ENCODE assay signal across 19 mouse cellular contexts in genomic region chr3:19056623-19057022, GRCm38 (mm10).
DNase-seq lines count a peak whose midpoint lies in the region; ATAC-seq and TF ChIP-seq lines count a peak whose summit lies in the region.
"Had no signal": no experiment of that assay in that cellular context is flagged by ENCODE, and none has a peak within 500 bp of the region (broad histone marks: within the 10 kb centered on the region; RNA-seq: fewer than 3 reads in every experiment).

No protein-coding gene starts in this region.

- H3K4me1 ChIP-seq in forebrain, embryonic 12.5 days: peaks cover 10% of the 10 kb centered on the region
- peaks cover 3% of the 10 kb centered on the region; the same call in 1 of the 2 replicates for H3K4me1 ChIP-seq in forebrain, embryonic 16.5 days (replicated peaks; ENCODE audit: control insufficient read depth, insufficient read depth, low read length)
- H3K4me1 ChIP-seq in hindbrain, embryonic 13.5 days (replicated peaks): peaks cover 8% of the 10 kb centered on the region
- H3K4me1 ChIP-seq in hindbrain, embryonic 14.5 days (replicated peaks; ENCODE audit: control insufficient read depth, insufficient read depth, low read length): peaks cover 3% of the 10 kb centered on the region; the same call in 1 of the 2 replicates
- peaks cover 6% of the 10 kb centered on the region; the same call in 1 of the 2 replicates for H3K4me1 ChIP-seq in midbrain, postnatal 0 days (ENCODE audit: insufficient read depth, low read length)
- H3K4me1 ChIP-seq in midbrain, embryonic 10.5 days: peaks cover 9% of the 10 kb centered on the region
- no peaks in the 10 kb centered on the region for H3K4me1 ChIP-seq in hindbrain, postnatal 0 days (ENCODE audit: insufficient read depth, low read length)
- H3K4me1 ChIP-seq: embryonic facial prominence, embryonic 15.5 days; liver, embryonic 15.5 days had no signal

- no peak overlapping the region for H3K27ac ChIP-seq in forebrain, embryonic 12.5 days
- no peak overlapping the region for H3K27ac ChIP-seq in forebrain, embryonic 16.5 days (ENCODE audit: low read length)
- H3K27ac ChIP-seq in hindbrain, embryonic 13.5 days: no peak overlapping the region
- H3K27ac ChIP-seq in hindbrain, embryonic 14.5 days: no peak overlapping the region
- H3K27ac ChIP-seq in midbrain, postnatal 0 days (ENCODE audit: low read depth, low read length): no peak overlapping the region
- no peak overlapping the region for H3K27ac ChIP-seq in midbrain, embryonic 10.5 days (replicated peaks)
- H3K27ac ChIP-seq in hindbrain, postnatal 0 days: no peak overlapping the region
- H3K27ac ChIP-seq: embryonic facial prominence, embryonic 15.5 days; heart, embryonic 10.5 days; liver, embryonic 15.5 days had no signal

- no peaks in the 10 kb centered on the region for H3K36me3 ChIP-seq in forebrain, embryonic 12.5 days (replicated peaks)
- H3K36me3 ChIP-seq in forebrain, embryonic 16.5 days (ENCODE audit: control insufficient read depth, insufficient read depth): no peaks in the 10 kb centered on the region
- H3K36me3 ChIP-seq in hindbrain, embryonic 13.5 days: no peaks in the 10 kb centered on the region
- no peaks in the 10 kb centered on the region for H3K36me3 ChIP-seq in hindbrain, embryonic 14.5 days (replicated peaks; ENCODE audit: control insufficient read depth, insufficient read depth)
- H3K36me3 ChIP-seq in midbrain, postnatal 0 days (ENCODE audit: insufficient read depth, low read length): no peaks in the 10 kb centered on the region
- H3K36me3 ChIP-seq in midbrain, embryonic 10.5 days: no peaks in the 10 kb centered on the region
- H3K36me3 ChIP-seq in hindbrain, postnatal 0 days (ENCODE audit: insufficient read depth, low read length): no peaks in the 10 kb centered on the region
- H3K36me3 ChIP-seq: embryonic facial prominence, embryonic 15.5 days; heart, embryonic 10.5 days; liver, embryonic 15.5 days had no signal

- WGBS in forebrain, embryonic 12.5 days: 21% methylated on average over 8 of the region's 9 CpGs
- 18% methylated on average over 9 of the region's 9 CpGs for WGBS in forebrain, embryonic 16.5 days
- WGBS in hindbrain, embryonic 13.5 days: 22% methylated on average over 9 of the region's 9 CpGs
- 20% methylated on average over 9 of the region's 9 CpGs for WGBS in hindbrain, embryonic 14.5 days
- 17% methylated on average over 9 of the region's 9 CpGs for WGBS in midbrain, postnatal 0 days
- 19% methylated on average over 9 of the region's 9 CpGs for WGBS in midbrain, embryonic 10.5 days
- 20% methylated on average over 9 of the region's 9 CpGs for WGBS in hindbrain, postnatal 0 days

- no peak for DNase-seq in hindbrain, embryonic 14.5 days (ENCODE audit: low spot score)
- no peak for DNase-seq in midbrain, postnatal 0 days (ENCODE audit: low spot score)
- DNase-seq in midbrain, embryonic 10.5 days (ENCODE audit: low spot score): no peak
- DNase-seq in hindbrain, postnatal 0 days (ENCODE audit: low spot score): peak; percentile 15
- no peak for DNase-seq in cerebellum, adult 8-10 months
- DNase-seq: adrenal gland, adult 8-10 months; B cell, adult 2 months; cerebellum, adult 2 months; gastrocnemius, postnatal 25 days; kidney, adult 2 months; kidney, postnatal 14 days; lung, postnatal 36 days; right cerebral cortex, postnatal 14 days had no signal

- H3K4me3 ChIP-seq in forebrain, embryonic 12.5 days (replicated peaks): no peak overlapping the region
- no peak overlapping the region for H3K4me3 ChIP-seq in forebrain, embryonic 16.5 days (replicated peaks; ENCODE audit: low read length)
- H3K4me3 ChIP-seq in hindbrain, embryonic 13.5 days: no peak overlapping the region
- H3K4me3 ChIP-seq in hindbrain, embryonic 14.5 days (replicated peaks; ENCODE audit: low read length): no peak overlapping the region
- H3K4me3 ChIP-seq in midbrain, postnatal 0 days (ENCODE audit: low read depth, low read length): no peak overlapping the region
- no peak overlapping the region for H3K4me3 ChIP-seq in midbrain, embryonic 10.5 days
- no peak overlapping the region for H3K4me3 ChIP-seq in hindbrain, postnatal 0 days (ENCODE audit: low read length)
- H3K4me3 ChIP-seq: embryonic facial prominence, embryonic 15.5 days; heart, embryonic 10.5 days; liver, embryonic 15.5 days had no signal

- H3K9ac ChIP-seq in forebrain, embryonic 12.5 days: no peak overlapping the region
- H3K9ac ChIP-seq in forebrain, embryonic 16.5 days (replicated peaks; ENCODE audit: low read depth, low read length): no peak overlapping the region
- H3K9ac ChIP-seq in hindbrain, embryonic 13.5 days: no peak overlapping the region
- H3K9ac ChIP-seq in hindbrain, embryonic 14.5 days: no peak overlapping the region
- H3K9ac ChIP-seq in midbrain, postnatal 0 days (replicated peaks; ENCODE audit: low read length, poor library complexity, severe bottlenecking): no peak overlapping the region
- H3K9ac ChIP-seq in hindbrain, postnatal 0 days (replicated peaks; ENCODE audit: low read length): no peak overlapping the region
- H3K9ac ChIP-seq: embryonic facial prominence, embryonic 15.5 days; liver, embryonic 15.5 days had no signal

- ATAC-seq in forebrain, embryonic 12.5 days (ENCODE audit: low FRiP score): peak; percentile 49; the same call in 1 of the 2 replicates
- no peak for ATAC-seq in forebrain, embryonic 16.5 days
- ATAC-seq in hindbrain, embryonic 13.5 days (ENCODE audit: low FRiP score): peak; percentile 33; the same call in 1 of the 2 replicates
- ATAC-seq in hindbrain, embryonic 14.5 days (ENCODE audit: low FRiP score): no peak
- ATAC-seq in midbrain, postnatal 0 days (ENCODE audit: low FRiP score): no peak
- no peak for ATAC-seq in hindbrain, postnatal 0 days

- no peaks in the 10 kb centered on the region for H3K9me3 ChIP-seq in forebrain, embryonic 12.5 days
- no peaks in the 10 kb centered on the region for H3K9me3 ChIP-seq in forebrain, embryonic 16.5 days (ENCODE audit: control insufficient read depth, low read length)
- H3K9me3 ChIP-seq in hindbrain, embryonic 13.5 days: no peaks in the 10 kb centered on the region
- H3K9me3 ChIP-seq in hindbrain, embryonic 14.5 days (ENCODE audit: control insufficient read depth, low read length): no peaks in the 10 kb centered on the region
- no peaks in the 10 kb centered on the region for H3K9me3 ChIP-seq in midbrain, postnatal 0 days (ENCODE audit: low read length)
- H3K9me3 ChIP-seq in midbrain, embryonic 10.5 days (replicated peaks): no peaks in the 10 kb centered on the region
- H3K9me3 ChIP-seq in hindbrain, postnatal 0 days (ENCODE audit: low read length): no peaks in the 10 kb centered on the region
- H3K9me3 ChIP-seq: embryonic facial prominence, embryonic 15.5 days; heart, embryonic 10.5 days; liver, embryonic 15.5 days had no signal

- peaks cover 11% of the 10 kb centered on the region for H3K27me3 ChIP-seq in forebrain, embryonic 12.5 days
- no peaks in the 10 kb centered on the region for H3K27me3 ChIP-seq in forebrain, embryonic 16.5 days (replicated peaks; ENCODE audit: control insufficient read depth, insufficient read depth, low read length)
- peaks cover 10% of the 10 kb centered on the region; the same call in 1 of the 2 replicates for H3K27me3 ChIP-seq in hindbrain, embryonic 13.5 days
- H3K27me3 ChIP-seq in hindbrain, embryonic 14.5 days (ENCODE audit: control insufficient read depth, insufficient read depth, low read length): 0 out of 2 replicates have a peak, but pooled peaks cover 3% of the 10 kb centered on the region
- H3K27me3 ChIP-seq in midbrain, postnatal 0 days (ENCODE audit: insufficient read depth, low read length): no peaks in the 10 kb centered on the region
- peaks cover 20% of the 10 kb centered on the region for H3K27me3 ChIP-seq in midbrain, embryonic 10.5 days (ENCODE audit: low read depth, poor library complexity, severe bottlenecking)
- H3K27me3 ChIP-seq in hindbrain, postnatal 0 days (ENCODE audit: insufficient read depth, low read length): no peaks in the 10 kb centered on the region
- H3K27me3 ChIP-seq: liver, embryonic 15.5 days had no signal

- no peak overlapping the region for H3K4me2 ChIP-seq in forebrain, embryonic 12.5 days
- no peak overlapping the region for H3K4me2 ChIP-seq in forebrain, embryonic 16.5 days (ENCODE audit: low read length)
- no peak overlapping the region for H3K4me2 ChIP-seq in hindbrain, embryonic 13.5 days
- H3K4me2 ChIP-seq in hindbrain, embryonic 14.5 days (replicated peaks): no peak overlapping the region
- peak overlapping the region; percentile 20; the same call in 1 of the 2 replicates for H3K4me2 ChIP-seq in midbrain, postnatal 0 days (ENCODE audit: low read depth, low read length, poor library complexity, severe bottlenecking)
- H3K4me2 ChIP-seq in hindbrain, postnatal 0 days (ENCODE audit: low read depth, low read length): no peak overlapping the region
- H3K4me2 ChIP-seq: embryonic facial prominence, embryonic 15.5 days; liver, embryonic 15.5 days had no signal

- no peak for TF ChIP-seq CTCF in midbrain, postnatal 0 days (IDR thresholded peaks at IDR 0.05)
- no peak for TF ChIP-seq CTCF in hindbrain, postnatal 0 days (IDR thresholded peaks at IDR 0.05; ENCODE audit: low read depth)

Comparison
In these comparisons a context has a peak if more than half of its experiments do, and no peak if none do; other contexts are left out.
1. ATAC-seq: peak in forebrain, embryonic 12.5 days (single experiment) and hindbrain, embryonic 13.5 days (single experiment); none in forebrain, embryonic 16.5 days (single experiment), hindbrain, embryonic 14.5 days (single experiment), midbrain, postnatal 0 days (single experiment) and hindbrain, postnatal 0 days (single experiment).